Mouse (Mus musculus) right cerebral cortex, postnatal 10 days (tissue): ENCODE data around the gene Fasn.

Experiments
- DNase-seq, 2 experiments: peaks; one replicate each; pipeline ENCODE4 v3.0.0; 2021; ENCODE audit warnings: low spot score in 2 of 2

The Fasn gene

DNA sequence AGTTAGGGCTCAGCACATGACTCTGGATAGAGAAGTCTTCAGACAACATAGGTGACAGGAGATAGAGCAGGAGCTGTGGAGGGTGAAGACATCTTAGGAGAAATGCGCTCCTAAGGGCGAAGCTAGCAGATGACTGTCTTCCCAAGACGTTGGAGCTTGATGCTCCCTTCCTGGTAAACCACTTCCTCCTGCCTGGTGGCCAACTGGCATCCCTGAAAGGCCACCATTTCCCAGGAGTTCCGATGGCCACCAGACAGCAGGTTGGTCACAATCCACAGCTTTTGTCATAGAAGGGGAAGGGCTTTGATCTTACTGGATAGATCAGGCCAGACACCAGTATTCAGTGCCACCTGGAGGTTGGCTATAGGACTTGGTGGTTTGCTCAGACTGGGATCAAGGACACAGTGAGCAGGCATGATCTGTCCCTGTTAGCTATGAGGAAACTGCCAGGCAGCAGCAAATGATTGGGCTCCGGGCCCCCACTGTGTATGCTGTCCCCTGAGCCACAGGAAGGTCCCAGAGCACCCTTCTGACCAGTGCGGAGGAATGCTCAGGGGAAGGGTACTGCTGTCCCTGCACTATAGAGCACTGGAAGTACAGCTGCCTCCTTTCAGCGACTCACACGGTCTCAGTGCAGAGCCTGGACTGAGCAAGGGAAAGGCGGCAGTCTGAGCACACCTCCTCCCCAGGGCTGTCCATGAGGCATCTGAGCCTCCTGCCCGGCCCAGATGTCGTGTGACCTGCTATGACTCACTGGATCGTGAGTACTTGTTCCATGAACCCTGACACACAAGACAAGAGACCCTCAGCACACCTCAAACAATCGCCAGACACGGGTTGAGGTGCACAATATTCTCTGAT is 62.3 kb downstream of the Fasn start:
- no peak for DNase-seq

DNA sequence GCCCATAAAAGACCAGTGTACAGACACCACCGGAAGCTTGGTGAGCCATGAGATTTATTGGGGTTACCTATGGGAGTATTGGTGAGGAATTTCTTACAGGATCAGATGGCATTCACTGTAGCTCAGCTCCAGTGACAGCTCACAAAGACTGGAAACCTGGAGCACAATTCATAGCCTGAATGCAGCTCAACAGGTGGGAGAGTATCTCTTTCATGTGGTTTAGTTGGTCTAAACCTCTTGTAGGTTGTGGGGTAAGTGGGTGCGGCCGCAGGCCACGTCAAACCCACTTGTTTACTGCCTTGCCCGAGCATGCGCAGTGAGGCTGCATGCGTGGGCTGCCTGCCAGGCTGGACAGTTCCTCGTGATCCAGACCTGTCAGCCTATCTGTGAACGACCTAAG is 64.1 kb downstream of the Fasn start:
- no peak for DNase-seq
